Mouse (Mus musculus): ENCODE measurements at regions not wholly inside any gene's neighbourhood (a gene's known extent, or its start where the extent isn't known, plus 50 kb on each side); places are given as distances from the start of the nearest gene placed in this dataset.
A peak's percentile ranks its signal among the peaks of the same experiment; 100 is the strongest.

- peak in 1 of 2 experiments; percentile 1 for DNase-seq (ENCODE audit: low spot score in 2 of 2)
- intact Hi-C loops (cut with DNase I) = no loop called here
These were observed 348.1 kb upstream of the Cntnap2 start for GRCm38 (mm10) chr6:44711089-44711488.
